Comparison of ENCODE assay signal across 12 mouse cellular contexts in genomic region chr7:25145896-25146295, GRCm38 (mm10). TPM values are rescaled to one million over a fixed set of nuclear protein-coding genes. Genes with fewer than 3 reads are reported as not detected.
DNase-seq lines count a peak whose midpoint lies in the region; ATAC-seq and TF ChIP-seq lines count a peak whose summit lies in the region.
"Had no signal": no experiment of that assay in that cellular context is flagged by ENCODE, and none has a peak within 500 bp of the region (broad histone marks: within the 10 kb centered on the region; RNA-seq: fewer than 3 reads in every experiment).

No protein-coding gene starts in this region.

- no peak for TF ChIP-seq CTCF in liver, postnatal 0 days (IDR thresholded peaks at IDR 0.05; ENCODE audit: low read depth)

- no peak for TF ChIP-seq EP300 in liver, postnatal 0 days (IDR thresholded peaks at IDR 0.05; ENCODE audit: low read depth)

- no peaks in the 10 kb centered on the region for H3K36me3 ChIP-seq in liver, postnatal 0 days (replicated peaks; ENCODE audit: insufficient read depth, low read length)
- no peaks in the 10 kb centered on the region for H3K36me3 ChIP-seq in liver, embryonic 11.5 days (ENCODE audit: control insufficient read depth, insufficient read depth, low read length)
- H3K36me3 ChIP-seq: liver, embryonic 13.5 days had no signal

- no peak overlapping the region for H3K4me2 ChIP-seq in liver, postnatal 0 days (ENCODE audit: low read depth, low read length)
- no peak overlapping the region for H3K4me2 ChIP-seq in liver, embryonic 11.5 days
- H3K4me2 ChIP-seq: liver, embryonic 13.5 days had no signal

- 10% methylated on average over 10 of the region's 10 CpGs for WGBS in liver, postnatal 0 days (ENCODE audit: insufficient replicate concordance)
- 7% methylated on average over 10 of the region's 10 CpGs for WGBS in liver, embryonic 11.5 days

- no peak overlapping the region for H3K27ac ChIP-seq in liver, postnatal 0 days (ENCODE audit: low read depth)
- H3K27ac ChIP-seq in liver, embryonic 11.5 days (ENCODE audit: low read depth, low read length) = no peak overlapping the region
- H3K27ac ChIP-seq: hindbrain, postnatal 0 days; liver, embryonic 13.5 days had no signal

- H3K9ac ChIP-seq in liver, postnatal 0 days (replicated peaks) = no peak overlapping the region
- no peak overlapping the region for H3K9ac ChIP-seq in liver, embryonic 11.5 days (ENCODE audit: low read depth, low read length)
- H3K9ac ChIP-seq: liver, embryonic 13.5 days had no signal

- no peak overlapping the region for H3K4me3 ChIP-seq in liver, postnatal 0 days (ENCODE audit: low read depth, low read length)
- H3K4me3 ChIP-seq in liver, embryonic 11.5 days (ENCODE audit: low read depth, low read length) = no peak overlapping the region
- H3K4me3 ChIP-seq: erythroblast, embryonic 14.5 days; liver, embryonic 13.5 days had no signal

- no peaks in the 10 kb centered on the region for H3K4me1 ChIP-seq in liver, postnatal 0 days (ENCODE audit: insufficient read depth)
- peaks cover 3% of the 10 kb centered on the region; the same call in 1 of the 2 replicates for H3K4me1 ChIP-seq in liver, embryonic 11.5 days (replicated peaks; ENCODE audit: control insufficient read depth, insufficient read depth, low read length)

- no peak for ATAC-seq in liver, postnatal 0 days
- ATAC-seq in liver, embryonic 11.5 days (replicated peaks; ENCODE audit: low FRiP score) = no peak
- ATAC-seq: hindbrain, postnatal 0 days had no signal

- H3K9me3 ChIP-seq in liver, postnatal 0 days (ENCODE audit: low read length) = no peaks in the 10 kb centered on the region
- no peaks in the 10 kb centered on the region for H3K9me3 ChIP-seq in liver, embryonic 11.5 days (ENCODE audit: control insufficient read depth, low read length)
- H3K9me3 ChIP-seq: liver, embryonic 13.5 days had no signal

- DNase-seq in adrenal gland, adult 2 months = peak; percentile 19
- no peak for DNase-seq in adrenal gland, postnatal 4 days (ENCODE audit: low spot score in 2 of 2)
- DNase-seq in liver, postnatal 0 days = peak; percentile 51
- no peak for DNase-seq in liver, embryonic 11.5 days (ENCODE audit: low spot score)
- DNase-seq in adrenal gland, postnatal 25 days = peak; percentile 38
- peak; percentile 32 for DNase-seq in lung, postnatal 14 days
- no peak for DNase-seq in spleen, postnatal 4 days (ENCODE audit: low spot score in 2 of 2)
- no peak for DNase-seq in frontal cortex, postnatal 36 days (ENCODE audit: low spot score in 2 of 2)
- DNase-seq: liver, embryonic 13.5 days; right cerebral cortex, adult 18-20 months had no signal

- H3K27me3 ChIP-seq in liver, postnatal 0 days (ENCODE audit: insufficient read depth, low read length) = peaks cover 24% of the 10 kb centered on the region
- peaks cover 30% of the 10 kb centered on the region for H3K27me3 ChIP-seq in liver, embryonic 11.5 days (replicated peaks; ENCODE audit: control insufficient read depth, insufficient read depth, low read length)

RNA-seq across cellular contexts. Expression of gene Pou2f2, which starts 33.6 kb away (rescaled TPM):
- total RNA-seq in adrenal gland, adult 2 months (2021) = under 1 TPM; 0.46 to 0.90 TPM
- polyA plus RNA-seq in adrenal gland, adult 2 months (2012; rRNA removed) = 2.7 and 3.2 TPM in 2 replicates
- 1 to 10 TPM; 3.7 to 4.1 TPM for total RNA-seq in adrenal gland, postnatal 4 days (2021)
- polyA plus RNA-seq in liver, postnatal 0 days (2015; fragmentation: Nextera tagmentation; extraction: Ambion mirVana) = 2.0 and 2.9 TPM in 2 replicates
- 2.2 and 3.2 TPM in 2 replicates for polyA plus RNA-seq in liver, embryonic 11.5 days (2014; fragmentation: Nextera tagmentation; extraction: Ambion mirVana)
- 0.67 and 1.0 TPM in 2 replicates for total RNA-seq in adrenal gland, postnatal 25 days (2021)

Comparison
In these comparisons a context has a peak if more than half of its experiments do, and no peak if none do; other contexts are left out.
1. DNase-seq: peak in adrenal gland, adult 2 months (single experiment), liver, postnatal 0 days (single experiment), adrenal gland, postnatal 25 days (single experiment) and lung, postnatal 14 days (single experiment); none in adrenal gland, postnatal 4 days (0 of 2), liver, embryonic 11.5 days (single experiment), spleen, postnatal 4 days (0 of 2) and frontal cortex, postnatal 36 days (0 of 2).